Mouse (Mus musculus) hindbrain, embryonic 16.5 days (tissue): ENCODE measurements around the gene Nrros. TPM values are rescaled to one million over a fixed set of nuclear protein-coding genes. Genes with fewer than 3 reads are reported as not detected.

ENCODE experiments used
- ATAC-seq: fragments of 200-750 bp; cut with Nextera tagmentation; 2 replicates; pipeline ENCODE4 v1.8.0; 2017; ENCODE audit warnings: moderate TSS enrichment, moderate library complexity
- H3K27ac ChIP-seq: fragments of 300-500 bp; sonication (generic); 2 replicates; pipeline ENCODE4 v1.5.1; 2014; ENCODE audit warnings: low read depth, mild to moderate bottlenecking, control low read depth, low read length, moderate library complexity
- H3K27me3 ChIP-seq: fragments of 300-500 bp; sonication (generic); replicated peaks from 2 replicates; pipeline ENCODE4 v1.6.1; 2014; ENCODE audit warnings: low read length; ENCODE audit not compliant: control insufficient read depth, insufficient read depth
- H3K36me3 ChIP-seq: fragments of 300-500 bp; sonication (generic); 2 replicates; pipeline ENCODE4 v1.6.1; 2014; ENCODE audit warnings: mild to moderate bottlenecking, low read length, moderate library complexity, mixed read lengths; ENCODE audit not compliant: control insufficient read depth, insufficient read depth
- H3K4me1 ChIP-seq: fragments of 300-500 bp; sonication (generic); 2 replicates; pipeline ENCODE4 v1.6.1; 2014; ENCODE audit warnings: low read depth, low read length; ENCODE audit not compliant: control insufficient read depth, insufficient read depth
- H3K4me2 ChIP-seq: fragments of 300-500 bp; sonication (generic); 2 replicates; pipeline ENCODE4 v1.6.1; 2014; ENCODE audit warnings: mild to moderate bottlenecking, low read length, control low read depth, moderate library complexity
- H3K4me3 ChIP-seq: fragments of 300-500 bp; sonication (generic); 2 replicates; pipeline ENCODE4 v1.5.1; 2014; ENCODE audit warnings: mild to moderate bottlenecking, low read length, control low read depth, moderate library complexity
- H3K9ac ChIP-seq: fragments of 300-500 bp; sonication (generic); 2 replicates; pipeline ENCODE4 v1.6.1; 2014; ENCODE audit warnings: low read depth, mild to moderate bottlenecking, control low read depth, low read length, moderate library complexity
- H3K9me3 ChIP-seq: fragments of 300-500 bp; sonication (generic); 2 replicates; pipeline ENCODE4 v1.6.1; 2014; ENCODE audit warnings: mild to moderate bottlenecking, low read length, moderate library complexity; ENCODE audit not compliant: control insufficient read depth
- WGBS: fragments of 180-500 bp; shearing (Covaris S2); extraction: QIAGEN DNeasy Blood & Tissue Kit; methylation state at CpG from one replicate; pipeline ENCODE4 v1.1.7; 2014; 5-methylcytosine and 5-hydroxymethylcytosine counted together
- polyA plus RNA-seq: library from polyadenylated mRNA; unstranded; fragments of >200 nt; fragmentation: Nextera tagmentation; extraction: Ambion mirVana; gene quantifications from 2 replicates; pipeline ENCODE4 v1.2.1, GENCODE M21; 2015

Nrros gene
- polyA plus RNA-seq, 1 experiment from 2014 or later, result 7.7 TPM

- H3K27ac ChIP-seq, result no peak overlapping the region
- H3K9me3 ChIP-seq, result no peaks in the 10 kb centered on the region
- H3K9ac ChIP-seq, result no peak overlapping the region
- no peak overlapping the region for H3K4me2 ChIP-seq
- H3K4me1 ChIP-seq, result no peaks in the 10 kb centered on the region
- ATAC-seq, result no peak
- H3K36me3 ChIP-seq, result no peaks in the 10 kb centered on the region
- H3K4me3 ChIP-seq, result no peak overlapping the region
- WGBS, result 97% methylated on average over 5 of the region's 5 CpGs
- no peaks in the 10 kb centered on the region for H3K27me3 ChIP-seq
Measured at GRCm38 (mm10) chr16:32186056-32186455, 20.7 kb upstream of the Nrros start.

DNA sequence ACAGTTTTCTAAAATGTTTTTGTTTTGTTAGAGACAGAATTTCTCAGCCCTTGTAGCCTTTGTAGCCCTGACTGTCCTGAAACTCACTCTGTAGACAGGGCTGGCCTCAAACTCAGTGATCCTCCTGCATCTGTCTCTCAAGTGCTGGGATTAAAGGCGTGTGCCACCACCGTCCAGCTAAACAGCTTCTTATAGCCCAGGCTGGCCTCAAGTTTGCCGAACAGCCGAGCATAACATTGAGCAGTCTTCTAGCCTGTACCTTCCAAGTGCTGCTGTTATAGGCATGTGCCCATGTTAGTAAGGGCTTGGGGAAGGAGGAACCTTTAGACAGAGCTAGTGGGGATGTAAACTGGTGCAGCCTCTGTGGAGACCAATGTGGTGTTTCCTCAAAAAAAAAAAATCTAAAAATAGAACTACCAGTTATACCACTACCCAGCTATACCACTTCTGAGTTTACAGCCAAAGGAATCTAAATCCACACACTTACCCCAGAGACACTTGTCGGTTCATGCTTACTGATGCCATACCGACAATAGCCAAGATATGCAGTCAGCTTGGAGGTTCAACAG lies 14.0 kb upstream of the Nrros start, which contains the start of gene Bex6:
Gene Bex6 (plus strand): TSS at position 491 of the 569 bp plus-strand sequence.
- no peaks in the 10 kb centered on the region for H3K4me1 ChIP-seq
- no peak within 1 kb of the TSS for H3K27ac ChIP-seq
- H3K9ac ChIP-seq, result no peak within 1 kb of the TSS
- no peaks in the 10 kb centered on the region for H3K9me3 ChIP-seq
- no peak for ATAC-seq
- no peak within 1 kb of the TSS for H3K4me2 ChIP-seq
- H3K27me3 ChIP-seq, result no peaks in the 10 kb centered on the region
- no peak within 1 kb of the TSS for H3K4me3 ChIP-seq
- 89% methylated on average over 6 of the region's 6 CpGs for WGBS
- no peaks in the 10 kb centered on the region for H3K36me3 ChIP-seq

DNA sequence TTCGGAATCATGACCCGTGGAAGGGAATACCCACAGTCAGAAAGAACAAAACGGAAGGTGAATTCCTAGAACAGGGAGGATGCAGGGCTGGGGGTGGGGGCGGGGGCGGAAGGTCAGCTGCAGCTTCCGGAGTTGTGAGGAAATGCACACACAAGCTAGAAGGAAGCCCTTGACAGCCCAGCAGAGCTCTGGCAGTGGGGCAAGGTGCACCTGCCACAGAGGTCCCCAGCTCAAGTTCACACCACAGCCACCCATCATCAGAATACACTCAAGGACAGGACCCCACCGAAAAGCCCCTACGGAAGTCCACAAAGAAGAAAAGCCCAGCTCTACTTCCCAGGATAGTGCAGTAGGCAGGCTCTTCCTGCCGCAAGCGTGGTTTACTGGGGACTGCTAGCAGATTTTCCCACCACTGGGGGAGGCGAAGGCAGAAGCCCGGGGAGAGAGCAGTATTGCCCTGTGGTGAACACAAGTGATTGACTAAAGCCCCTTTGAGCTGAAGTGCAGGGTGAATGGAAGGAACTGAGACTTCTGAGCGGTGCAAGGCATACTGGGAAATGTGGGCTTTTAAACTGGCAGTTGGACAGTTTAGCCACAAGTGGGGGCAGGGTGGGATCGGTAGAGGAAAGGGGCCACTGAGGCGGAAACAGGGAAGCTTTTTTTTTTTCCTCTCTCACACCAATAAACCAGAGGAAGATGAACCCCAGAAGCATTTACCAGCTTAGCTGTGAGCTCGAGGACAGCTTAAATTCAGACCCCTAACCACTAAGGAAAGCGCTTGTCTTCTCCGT lies 11.7 kb upstream of the Nrros start:
- Histone ChIP-seq H3K27me3 (no peaks in the 10 kb centered on the region), H3K9me3 (no peaks in the 10 kb centered on the region), H3K9ac (no peak overlapping the region), H3K27ac (no peak overlapping the region), H3K36me3 (no peaks in the 10 kb centered on the region), H3K4me1 (no peaks in the 10 kb centered on the region), H3K4me3 (no peak overlapping the region), H3K4me2 (peak overlapping the region; percentile 12; the same call in 1 of the 2 replicates)
- no peak for ATAC-seq
- 61% methylated on average over 18 of the region's 18 CpGs for WGBS

- Histone ChIP-seq H3K4me3 (no peak overlapping the region), H3K4me2 (no peak overlapping the region), H3K9ac (no peak overlapping the region), H3K36me3 (no peaks in the 10 kb centered on the region), H3K9me3 (no peaks in the 10 kb centered on the region), H3K27ac (no peak overlapping the region), H3K27me3 (no peaks in the 10 kb centered on the region), H3K4me1 (no peaks in the 10 kb centered on the region)
- WGBS, result 88% methylated on average over 4 of the region's 4 CpGs
- no peak for ATAC-seq
Measured at GRCm38 (mm10) chr16:32175029-32175428, 9.6 kb upstream of the Nrros start.

GRCm38 (mm10) chr16:32174340-32175005 lies 9.1 kb upstream of the Nrros start:
- no peaks in the 10 kb centered on the region for H3K4me1 ChIP-seq
- no peaks in the 10 kb centered on the region for H3K9me3 ChIP-seq
- WGBS, result 85% methylated on average over 8 of the region's 8 CpGs
- no peak overlapping the region for H3K4me3 ChIP-seq
- no peak overlapping the region for H3K27ac ChIP-seq
- H3K36me3 ChIP-seq, result no peaks in the 10 kb centered on the region
- H3K9ac ChIP-seq, result no peak overlapping the region
- no peak for ATAC-seq
- no peaks in the 10 kb centered on the region for H3K27me3 ChIP-seq
- no peak overlapping the region for H3K4me2 ChIP-seq

DNA sequence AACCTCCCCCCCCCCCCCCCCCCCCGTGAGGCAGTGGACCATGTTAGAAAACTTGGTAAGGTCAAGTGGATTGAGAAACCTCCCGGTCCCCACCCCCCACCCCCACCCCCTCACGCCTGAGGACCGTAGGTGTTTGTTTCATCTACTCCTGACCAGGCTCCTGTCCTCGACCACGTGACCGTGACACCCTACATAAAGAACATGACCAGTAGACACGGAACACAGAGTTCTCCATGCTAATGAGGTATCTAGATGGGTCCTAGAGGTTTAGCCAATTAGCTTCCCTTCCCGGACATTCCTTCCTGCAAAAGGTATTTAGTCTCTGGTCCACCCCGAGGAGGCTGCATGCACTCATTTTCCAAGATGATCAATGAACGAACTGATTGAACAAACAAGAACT lies 8.0 kb upstream of the Nrros start:
- H3K9ac ChIP-seq, result no peak overlapping the region
- H3K4me1 ChIP-seq, result no peaks in the 10 kb centered on the region
- H3K4me2 ChIP-seq, result no peak overlapping the region
- no peak overlapping the region for H3K27ac ChIP-seq
- ATAC-seq, result no peak
- no peaks in the 10 kb centered on the region for H3K27me3 ChIP-seq
- no peak overlapping the region for H3K4me3 ChIP-seq
- WGBS, result 77% methylated on average over 11 of the region's 11 CpGs
- no peaks in the 10 kb centered on the region for H3K36me3 ChIP-seq
- no peaks in the 10 kb centered on the region for H3K9me3 ChIP-seq

GRCm38 (mm10) chr16:32171031-32171731 lies 5.8 kb upstream of the Nrros start:
- H3K36me3 ChIP-seq, result no peaks in the 10 kb centered on the region
- H3K9ac ChIP-seq, result no peak overlapping the region
- H3K4me1 ChIP-seq, result no peaks in the 10 kb centered on the region
- no peak for ATAC-seq
- 89% methylated on average over 5 of the region's 5 CpGs for WGBS
- H3K4me2 ChIP-seq, result no peak overlapping the region
- no peaks in the 10 kb centered on the region for H3K9me3 ChIP-seq
- no peaks in the 10 kb centered on the region for H3K27me3 ChIP-seq
- no peak overlapping the region for H3K27ac ChIP-seq
- H3K4me3 ChIP-seq, result no peak overlapping the region

GRCm38 (mm10) chr16:32167819-32168545 lies 2.6 kb upstream of the Nrros start:
- Histone ChIP-seq H3K4me1 (peaks cover 5% of the 10 kb centered on the region), H3K4me3 (no peak overlapping the region), H3K27me3 (peaks cover 6% of the 10 kb centered on the region), H3K27ac (no peak overlapping the region), H3K4me2 (no peak overlapping the region), H3K9me3 (no peaks in the 10 kb centered on the region), H3K9ac (no peak overlapping the region), H3K36me3 (no peaks in the 10 kb centered on the region)
- 95% methylated on average over 4 of the region's 4 CpGs for WGBS
- no peak for ATAC-seq
